Mouse (Mus musculus) E14TG2a.4 (cell line): ENCODE results near the gene Zfhx2.

ENCODE experiments used
- CTCF ChIP-seq: conservative IDR thresholded peaks from 2 replicates; pipeline ENCODE4 v1.5.1; 2014; ENCODE audit warnings: low read length
- POU5F1 ChIP-seq: IDR thresholded peaks from 2 replicates; pipeline ENCODE4 v1.6.1; 2014; ENCODE audit warnings: low read length, borderline replicate concordance

DNA sequence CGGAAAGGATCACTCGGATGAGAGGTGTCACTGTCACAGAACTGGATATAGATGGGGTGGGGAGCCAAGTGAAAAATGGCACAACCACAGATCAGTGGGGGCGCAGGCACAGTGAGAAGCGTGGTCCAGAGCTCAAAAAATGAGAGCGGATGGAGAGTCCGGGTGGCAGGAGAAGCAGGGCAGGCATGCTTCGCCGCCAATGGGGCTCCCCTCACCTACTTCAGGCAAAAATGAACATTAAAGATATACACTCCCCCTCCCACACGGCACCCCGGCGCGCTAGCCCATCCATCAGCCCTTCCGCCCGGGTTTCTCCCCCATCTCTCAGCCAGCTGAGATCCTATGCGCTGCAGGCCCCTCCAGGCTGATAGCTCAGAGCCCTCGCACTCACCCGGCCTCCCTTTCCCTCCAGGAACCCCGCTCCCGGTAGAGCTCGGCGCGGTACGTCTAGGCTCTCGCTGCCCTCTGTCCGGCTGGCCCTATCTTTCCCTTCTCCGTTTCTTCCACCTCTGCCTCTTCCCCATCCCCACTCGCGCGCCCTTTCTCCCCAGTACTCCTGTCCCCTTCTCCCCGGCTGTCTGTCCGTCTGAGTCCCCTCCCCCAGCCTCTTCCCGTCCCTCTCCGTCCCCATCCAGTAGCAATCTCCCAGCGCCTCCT, 787 bp downstream of the Zfhx2 start:
- TF ChIP-seq CTCF, result no peak
- TF ChIP-seq POU5F1, result no peak
